Mouse (Mus musculus) midbrain, embryonic 11.5 days (tissue): ENCODE data around the gene Cln6. TPM values are rescaled to one million over a fixed set of nuclear protein-coding genes. Genes with fewer than 3 reads are reported as not detected.
"Not testable (repeated sequence)": the region's sequence is repeated elsewhere in the genome, so short reads cannot be mapped to it uniquely, and the experiment has no call there.

Experiments
- ATAC-seq: fragments of 200-750 bp; cut with Nextera tagmentation; 2 replicates; pipeline ENCODE4 v1.8.0; 2017; ENCODE audit warnings: moderate TSS enrichment, moderate library complexity; ENCODE audit not compliant: low FRiP score
- DNase-seq: peaks from one replicate; pipeline ENCODE4 v3.0.0; 2015; ENCODE audit warnings: low spot score; ENCODE audit errors: missing footprints
- H3K27ac ChIP-seq: fragments of 300-500 bp; sonication (generic); 2 replicates; pipeline ENCODE4 v1.5.1; 2014; ENCODE audit warnings: low read depth, low read length
- H3K27me3 ChIP-seq: fragments of 300-500 bp; sonication (generic); 2 replicates; pipeline ENCODE4 v1.6.1; 2014; ENCODE audit warnings: mild to moderate bottlenecking, low read length, moderate library complexity, mixed read lengths; ENCODE audit not compliant: control insufficient read depth, insufficient read depth
- H3K36me3 ChIP-seq: fragments of 300-500 bp; sonication (generic); 2 replicates; pipeline ENCODE4 v1.6.1; 2014; ENCODE audit warnings: mild to moderate bottlenecking, low read length, moderate library complexity, mixed read lengths; ENCODE audit not compliant: control insufficient read depth, insufficient read depth
- H3K4me1 ChIP-seq: fragments of 300-500 bp; sonication (generic); 2 replicates; pipeline ENCODE4 v1.6.1; 2014; ENCODE audit warnings: low read length; ENCODE audit not compliant: control insufficient read depth, insufficient read depth
- H3K4me2 ChIP-seq: fragments of 300-500 bp; sonication (generic); 2 replicates; pipeline ENCODE4 v1.6.1; 2014; ENCODE audit warnings: mild to moderate bottlenecking, moderate library complexity
- H3K4me3 ChIP-seq: fragments of 300-500 bp; sonication (generic); 2 replicates; pipeline ENCODE4 v1.5.1; 2014; ENCODE audit warnings: low read depth, low read length
- H3K9ac ChIP-seq: fragments of 300-500 bp; sonication (generic); 2 replicates; pipeline ENCODE4 v1.6.1; 2014; ENCODE audit warnings: low read length
- H3K9me3 ChIP-seq: fragments of 300-500 bp; sonication (generic); 2 replicates; pipeline ENCODE4 v1.6.1; 2016; ENCODE audit warnings: low read length; ENCODE audit not compliant: control insufficient read depth
- WGBS: fragments of 180-500 bp; shearing (Covaris S2); extraction: QIAGEN DNeasy Blood & Tissue Kit; methylation state at CpG from one replicate; pipeline ENCODE4 v1.1.7; 2014; 5-methylcytosine and 5-hydroxymethylcytosine counted together
- polyA plus RNA-seq: library from polyadenylated mRNA; unstranded; fragments of >200 nt; fragmentation: Nextera tagmentation; extraction: Ambion mirVana; gene quantifications from 2 replicates; pipeline ENCODE4 v1.2.1, GENCODE M21; 2014

The Cln6 gene
- polyA plus RNA-seq: 7.9 and 8.5 TPM in 2 replicates

DNA sequence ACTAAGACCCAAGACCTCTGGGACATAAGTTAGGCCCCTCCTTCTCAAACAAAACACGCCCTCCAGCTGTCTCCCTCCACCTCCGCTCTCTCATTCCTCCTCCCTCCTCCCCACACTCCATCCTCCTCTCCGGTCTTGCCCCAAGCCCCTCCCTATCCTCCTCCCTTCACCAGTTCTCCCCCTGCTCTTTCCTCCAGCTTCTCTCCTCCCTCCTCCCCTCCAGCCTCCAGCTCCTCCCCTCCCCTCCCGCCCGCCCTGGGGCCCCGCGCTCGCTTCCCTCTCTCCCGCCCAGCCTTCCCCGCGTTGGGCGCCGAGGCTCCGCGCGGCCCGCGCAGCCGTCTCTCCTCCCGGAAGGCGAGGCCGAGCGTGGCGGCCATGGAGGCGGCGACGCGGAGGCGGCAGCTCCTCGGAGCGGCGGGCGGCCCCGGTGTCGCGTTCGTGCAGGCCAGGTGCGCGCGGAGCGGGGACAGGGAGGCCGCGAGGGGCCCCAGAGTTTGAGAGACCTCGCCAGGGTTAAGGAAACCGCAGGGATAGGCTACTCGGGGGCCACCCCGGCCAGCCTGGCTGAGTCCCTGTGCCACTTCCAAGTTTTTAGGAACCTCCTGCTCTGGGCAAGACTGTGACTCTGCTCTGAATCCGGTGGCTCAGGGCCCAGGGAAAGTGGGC is at the start of gene Cln6:
Gene Cln6 (plus strand): TSS at position 280 of the 666 bp plus-strand sequence.
- Histone ChIP-seq H3K9ac (peak within 1 kb of the TSS; percentile 90), H3K27ac (peak within 1 kb of the TSS; percentile 75), H3K36me3 (no peaks in the 10 kb centered on the region), H3K9me3 (no peaks in the 10 kb centered on the region), H3K27me3 (no peaks in the 10 kb centered on the region), H3K4me2 (peak within 1 kb of the TSS; percentile 77), H3K4me1 (peaks cover 6% of the 10 kb centered on the region), H3K4me3 (peak within 1 kb of the TSS; percentile 63)
- under 1% methylated on average over 46 of the region's 48 CpGs for WGBS
- ATAC-seq (peak; percentile 84), DNase-seq (peak; percentile 95)

DNA sequence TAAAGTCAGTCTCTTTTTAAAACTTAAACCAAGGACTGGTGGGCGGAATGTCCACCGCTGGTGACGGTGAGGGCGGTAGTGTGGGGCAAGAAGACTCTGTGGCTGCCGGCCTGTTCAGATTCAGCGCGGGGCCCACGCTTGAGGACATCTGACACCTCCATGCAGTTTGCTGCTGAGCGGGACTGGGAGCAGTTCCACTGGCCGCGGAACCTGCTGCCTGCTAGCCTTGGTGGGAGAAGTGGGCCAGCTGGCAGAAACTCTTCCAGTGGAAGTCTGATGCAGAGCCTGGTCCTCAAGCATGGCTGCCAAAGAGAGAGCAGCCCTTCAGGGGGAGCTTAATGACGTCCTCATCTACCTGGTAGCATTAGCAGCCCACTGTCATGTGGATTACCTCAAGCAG is 48.7 kb upstream of the Cln6 start:
- no peak for DNase-seq
- 90% methylated on average over 12 of the region's 12 CpGs for WGBS

DNA sequence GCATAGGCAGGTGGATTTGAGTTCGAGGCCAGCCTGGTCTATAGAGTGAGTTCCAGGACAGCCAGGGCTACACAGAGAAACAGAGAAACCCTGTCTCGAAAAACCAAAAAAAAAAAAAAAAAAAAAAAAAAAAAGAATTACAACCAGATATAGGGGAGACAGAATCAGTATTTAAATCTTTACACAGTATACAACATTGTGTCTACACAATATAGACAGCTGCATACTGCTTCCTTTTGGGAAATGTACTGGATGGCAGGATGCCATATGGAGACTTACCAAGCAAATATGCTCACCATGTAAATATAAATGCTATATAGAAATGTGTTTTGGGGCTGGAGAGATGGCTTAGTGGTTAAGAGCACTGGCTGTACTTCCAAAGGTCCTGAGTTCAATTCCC is 39.4 kb upstream of the Cln6 start:
- ATAC-seq, H3K4me1 ChIP-seq, H3K27ac ChIP-seq, H3K4me3 ChIP-seq, H3K9me3 ChIP-seq, DNase-seq, H3K9ac ChIP-seq, H3K27me3 ChIP-seq, H3K4me2 ChIP-seq: not testable (repeated sequence)
- peaks cover 10% of the 10 kb centered on the region for H3K36me3 ChIP-seq
- 100% methylated on average over 2 of the region's 2 CpGs for WGBS

More for the DNA sequence above, 48.7 kb upstream of the Cln6 start:
- no peak overlapping the region for H3K4me3 ChIP-seq
- no peaks in the 10 kb centered on the region for H3K4me1 ChIP-seq
- no peaks in the 10 kb centered on the region for H3K9me3 ChIP-seq
- no peak overlapping the region for H3K4me2 ChIP-seq
- no peak for ATAC-seq
- no peaks in the 10 kb centered on the region for H3K27me3 ChIP-seq
- H3K9ac ChIP-seq: no peak overlapping the region
- no peaks in the 10 kb centered on the region for H3K36me3 ChIP-seq
- H3K27ac ChIP-seq: no peak overlapping the region

DNA sequence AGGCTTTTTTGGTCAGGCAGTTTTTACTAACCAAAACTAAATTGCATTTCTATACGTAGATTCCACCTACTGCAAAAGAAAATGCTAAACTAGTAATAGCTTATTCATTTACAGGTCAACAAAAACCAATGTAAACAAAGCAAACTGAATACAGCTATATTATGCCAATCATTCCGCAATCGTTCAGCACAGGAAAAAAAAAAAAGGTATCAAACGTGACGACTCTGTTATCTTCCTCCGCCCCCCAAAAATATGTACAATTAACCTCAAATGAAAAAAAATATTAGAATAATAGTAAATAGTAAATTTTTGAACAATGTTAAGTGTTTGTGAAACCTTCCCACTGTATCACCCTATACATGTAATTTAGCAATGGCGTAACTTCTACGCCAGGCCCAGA is 28.5 kb upstream of the Cln6 start:
- Histone ChIP-seq H3K36me3 (no peaks in the 10 kb centered on the region), H3K4me3 (peak overlapping the region; percentile 99), H3K27ac (no peak overlapping the region), H3K9me3 (no peaks in the 10 kb centered on the region), H3K9ac (peak overlapping the region; percentile 95), H3K4me2 (peak overlapping the region; percentile 90), H3K27me3 (no peaks in the 10 kb centered on the region), H3K4me1 (peaks cover 14% of the 10 kb centered on the region)
- 23% methylated on average over 8 of the region's 8 CpGs for WGBS
- DNase-seq (no peak), ATAC-seq (no peak)

DNA sequence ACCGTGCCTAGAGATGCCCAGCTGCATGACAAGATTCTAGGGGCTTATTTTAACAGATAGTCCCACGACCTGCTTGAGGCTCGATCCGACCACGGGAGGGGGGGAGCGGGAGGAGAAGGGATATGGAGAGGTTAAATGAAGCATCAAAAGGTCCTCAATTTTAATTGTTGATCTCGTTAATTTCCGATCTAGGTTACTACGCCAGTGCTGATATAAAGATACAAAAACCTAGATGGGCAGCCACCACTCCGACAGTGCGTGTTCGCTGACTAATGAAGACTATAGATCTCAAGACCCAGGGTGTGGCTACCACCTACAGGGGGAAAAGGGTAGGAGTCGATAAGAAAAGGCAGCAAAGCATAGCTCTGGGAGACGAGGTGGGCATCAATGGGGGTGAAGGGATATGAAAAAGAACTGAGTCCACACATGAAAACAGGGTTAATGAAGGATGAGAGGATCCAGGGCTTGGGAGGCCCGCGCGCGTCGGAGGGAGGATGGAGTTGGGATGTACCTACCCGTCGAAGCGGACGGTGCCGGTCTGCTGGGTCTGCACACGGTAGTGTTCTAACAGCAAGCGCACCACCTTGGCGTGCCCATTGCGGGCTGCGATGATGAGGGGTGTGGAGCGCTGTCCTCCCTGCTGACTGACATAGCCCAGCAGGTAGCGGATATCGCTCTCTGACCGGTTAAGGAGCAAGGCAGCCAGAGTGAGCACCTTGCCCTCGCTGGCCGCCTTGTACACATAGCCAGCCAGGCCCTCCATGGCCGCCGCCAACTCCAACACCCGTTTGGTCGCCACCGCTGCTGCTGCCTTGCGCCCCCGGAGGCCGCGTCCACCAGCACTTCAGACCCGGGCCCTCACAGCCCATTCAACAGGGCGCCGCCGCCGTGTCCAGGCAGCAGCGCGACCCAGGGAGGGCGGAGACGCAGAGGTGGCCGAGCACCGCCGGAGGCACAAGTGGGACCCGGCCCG is 27.8 kb upstream of the Cln6 start:
- Histone ChIP-seq H3K9me3 (no peaks in the 10 kb centered on the region), H3K4me1 (peaks cover 14% of the 10 kb centered on the region), H3K4me2 (peak overlapping the region; percentile 90), H3K27ac (peak overlapping the region; percentile 96), H3K4me3 (peak overlapping the region; percentile 99), H3K27me3 (no peaks in the 10 kb centered on the region), H3K36me3 (no peaks in the 10 kb centered on the region), H3K9ac (peak overlapping the region; percentile 95)
- WGBS: under 1% methylated on average over 58 of the region's 58 CpGs
- ATAC-seq: peak; percentile 80
- DNase-seq: peak; percentile 95

DNA sequence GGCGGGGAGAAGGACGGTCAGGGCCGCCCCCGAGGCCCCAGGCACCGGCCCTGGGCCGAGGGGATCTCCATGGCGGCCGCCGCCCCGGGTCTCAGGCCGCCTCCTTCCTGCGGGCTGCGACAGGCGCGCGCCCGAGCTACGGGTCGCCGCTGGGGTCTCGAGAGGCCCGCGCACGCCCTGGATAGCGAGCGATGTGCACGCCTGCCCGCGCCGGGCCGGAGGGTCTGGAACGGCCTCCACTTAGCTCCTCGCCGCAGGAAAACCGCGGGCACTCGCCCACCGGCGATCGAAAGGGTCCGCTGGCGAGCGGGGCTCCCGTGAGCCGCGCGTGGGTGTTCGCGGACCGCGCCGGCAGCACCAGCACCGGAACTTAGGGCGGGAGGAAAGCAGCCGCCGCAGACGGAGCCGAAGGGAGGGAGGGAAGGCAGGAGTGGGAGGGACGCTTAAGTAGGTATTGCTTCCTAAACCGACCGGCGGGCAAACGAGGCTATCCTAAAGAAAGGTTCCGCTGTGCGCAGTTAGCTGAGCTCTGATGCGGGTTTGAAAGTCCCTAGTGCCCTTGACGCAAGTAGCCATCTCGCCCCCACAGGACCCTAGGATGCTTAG is 27.0 kb upstream of the Cln6 start, which contains the start of gene Fem1b:
Gene Fem1b (minus strand): TSS at position 419 of the 606 bp plus-strand sequence.
- peaks cover 14% of the 10 kb centered on the region for H3K4me1 ChIP-seq
- peak within 1 kb of the TSS; percentile 96 for H3K27ac ChIP-seq
- peak within 1 kb of the TSS; percentile 99 for H3K4me3 ChIP-seq
- under 1% methylated on average over 67 of the region's 68 CpGs for whole genome bisulfite sequencing
- DNase-seq: peak; percentile 99
- ATAC-seq: peak; percentile 91
- H3K9me3 ChIP-seq: no peaks in the 10 kb centered on the region
- peak within 1 kb of the TSS; percentile 90 for H3K4me2 ChIP-seq
- no peaks in the 10 kb centered on the region for H3K27me3 ChIP-seq
- peak within 1 kb of the TSS; percentile 95 for H3K9ac ChIP-seq
- H3K36me3 ChIP-seq: no peaks in the 10 kb centered on the region

DNA sequence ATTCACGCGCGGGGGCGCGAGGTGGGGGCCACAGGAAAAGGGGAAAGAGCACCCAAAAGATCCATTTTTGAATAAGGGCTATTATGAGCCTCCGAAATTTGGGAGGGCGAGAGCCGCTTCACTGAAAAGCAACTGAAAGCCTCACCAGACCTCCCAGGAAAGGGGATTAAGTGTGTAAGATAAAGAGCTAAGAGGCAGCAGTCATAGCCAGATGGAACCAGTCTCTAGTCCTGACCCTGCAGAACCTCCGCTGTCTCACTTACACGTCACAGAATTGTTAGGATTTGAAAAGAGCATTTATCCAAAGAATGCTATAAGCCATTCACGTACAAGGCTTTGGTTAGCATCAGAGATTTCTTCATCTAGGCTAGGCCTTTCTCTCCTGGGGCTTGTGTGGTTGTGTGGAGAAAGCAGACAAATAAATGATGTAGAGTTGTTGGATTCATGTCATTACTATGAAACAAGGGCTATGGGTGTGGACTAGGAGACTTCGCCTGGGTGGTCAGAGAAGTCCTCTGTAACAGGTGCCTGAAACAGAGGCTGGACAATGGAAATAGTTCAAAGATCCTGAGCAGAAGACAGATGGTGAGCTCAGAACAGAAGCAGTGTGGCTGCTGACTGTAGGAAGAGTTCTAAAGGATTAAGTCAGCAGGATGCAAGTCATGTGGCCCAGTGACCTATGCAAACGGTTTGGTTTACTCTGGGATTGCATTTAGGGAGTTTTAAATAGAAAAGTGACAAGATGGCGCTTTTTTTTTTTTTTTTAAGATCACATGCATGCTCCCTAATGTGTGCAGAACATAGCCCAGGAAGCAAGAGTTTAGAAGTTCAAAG is 26.2 kb upstream of the Cln6 start:
- peak overlapping the region; percentile 95 for H3K9ac ChIP-seq
- H3K4me2 ChIP-seq: peak overlapping the region; percentile 90
- H3K4me3 ChIP-seq: peak overlapping the region; percentile 99
- ATAC-seq (peak; percentile 51), DNase-seq (peak; percentile 93)
- no peaks in the 10 kb centered on the region for H3K36me3 ChIP-seq
- no peaks in the 10 kb centered on the region for H3K27me3 ChIP-seq
- peaks cover 14% of the 10 kb centered on the region for H3K4me1 ChIP-seq
- H3K9me3 ChIP-seq: no peaks in the 10 kb centered on the region
- WGBS: 4% methylated on average over 14 of the region's 14 CpGs
- H3K27ac ChIP-seq: peak overlapping the region; percentile 96

DNA sequence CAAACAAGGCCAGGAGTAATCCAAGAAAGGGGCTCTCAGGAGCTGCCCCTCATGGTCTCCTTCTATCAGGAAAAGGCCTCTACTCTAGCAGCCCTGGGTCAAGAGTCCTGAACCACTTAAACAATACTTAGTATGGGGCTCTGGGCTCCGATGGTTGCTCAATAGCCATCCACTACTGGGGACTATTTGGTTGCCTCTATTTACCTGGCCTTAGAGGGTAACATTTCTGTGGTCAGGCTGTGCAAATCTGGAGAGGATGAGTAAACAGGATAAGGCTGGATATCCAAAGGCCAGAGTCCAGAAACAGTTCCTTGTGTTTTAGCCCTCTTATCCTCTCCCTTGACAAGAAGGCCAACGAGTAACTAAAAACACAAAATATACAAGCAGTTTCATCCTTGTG is 23.8 kb upstream of the Cln6 start:
- H3K27ac ChIP-seq: no peak overlapping the region
- H3K4me2 ChIP-seq: no peak overlapping the region
- H3K36me3 ChIP-seq: no peaks in the 10 kb centered on the region
- no peaks in the 10 kb centered on the region for H3K9me3 ChIP-seq
- 76% methylated on average over 2 of the region's 2 CpGs for WGBS
- no peak overlapping the region for H3K4me3 ChIP-seq
- no peaks in the 10 kb centered on the region for H3K27me3 ChIP-seq
- ATAC-seq (no peak), DNase-seq (no peak)
- H3K9ac ChIP-seq: no peak overlapping the region
- peaks cover 8% of the 10 kb centered on the region for H3K4me1 ChIP-seq
